Mouse (Mus musculus): ENCODE data around the gene Mc1r.

DNA sequence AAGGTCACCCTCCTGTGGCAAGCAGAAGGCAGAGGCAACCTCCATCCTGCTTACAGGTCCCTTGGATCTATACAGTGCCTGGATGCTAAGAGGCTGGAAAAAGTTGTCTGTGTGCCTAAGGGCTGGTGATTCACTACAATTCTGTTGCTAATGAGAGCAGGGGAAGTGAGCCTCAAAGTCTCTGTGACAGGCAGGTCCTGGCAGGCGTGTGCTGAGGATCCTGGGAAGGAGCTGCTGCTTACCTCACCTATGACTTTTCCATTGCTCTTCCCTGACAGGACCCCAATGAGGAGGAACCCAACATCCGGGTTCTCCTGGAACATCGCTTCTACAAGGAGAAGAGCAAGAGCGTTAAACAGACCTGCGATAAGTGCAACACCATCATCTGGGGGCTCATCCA lies 47.0 kb downstream of the Mc1r start:
- TF ChIP-seq POLR2AphosphoS5 (IDR thresholded peaks at IDR 0.05; ENCODE audit: insufficient replicate concordance, low read depth, low read length), result no peak
- TF ChIP-seq CTCF (IDR thresholded peaks at IDR 0.05; ENCODE audit: low read depth, low read length), result no peak
- no peak for TF ChIP-seq GATA1 (IDR thresholded peaks at IDR 0.05; ENCODE audit: borderline replicate concordance, low read length)
- TF ChIP-seq GATA2 (IDR thresholded peaks at IDR 0.05; ENCODE audit: borderline replicate concordance, low read depth, low read length), result no peak
